Mouse (Mus musculus): ENCODE measurements around the gene Il23a. TPM values are rescaled to one million over a fixed set of nuclear protein-coding genes. Genes with fewer than 3 reads are reported as not detected.

The Il23a gene
- polyA plus RNA-seq, 1 experiment = 0.24 TPM

DNA sequence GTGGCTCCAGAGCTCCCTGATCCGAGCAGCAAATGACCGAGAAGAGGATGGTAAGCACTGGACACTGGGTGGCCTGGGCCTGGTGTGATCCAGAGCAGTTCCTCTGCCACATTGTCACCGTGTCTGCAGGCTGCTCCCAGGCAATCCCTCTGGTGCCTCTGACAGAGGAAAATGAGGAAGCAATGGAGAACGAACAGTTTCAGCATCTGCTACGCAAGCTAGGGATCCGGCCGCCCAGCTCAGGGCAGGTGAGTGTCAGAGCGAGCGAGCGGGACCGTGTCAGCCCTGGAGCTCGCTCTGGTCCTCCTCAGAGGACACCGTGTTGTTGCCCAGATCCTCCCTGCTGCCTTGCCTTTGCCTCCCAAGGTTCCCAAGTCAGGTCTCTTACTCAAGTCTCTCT lies 48.0 kb downstream of the Il23a start:
- Histone ChIP-seq H3K27me3 (ENCODE audit: control insufficient read depth, insufficient read depth, insufficient read length) (no peaks in the 10 kb centered on the region), H3K36me3 (ENCODE audit: control insufficient read depth, insufficient read depth) (no peaks in the 10 kb centered on the region), H3K4me3 (no peak overlapping the region), H3ac (ENCODE audit: control insufficient read depth, insufficient read length) (no peak overlapping the region), H3K79me2 (ENCODE audit: control insufficient read depth, insufficient read depth) (no peaks in the 10 kb centered on the region), H3K4me2 (ENCODE audit: low read depth) (no peak overlapping the region)
- TF ChIP-seq TCF3 (IDR thresholded peaks at IDR 0.05; ENCODE audit: insufficient read length, low read depth) (no peak), POLR2AphosphoS2 (IDR thresholded peaks at IDR 0.05; ENCODE audit: insufficient read length, low read depth) (no peak), SRF (IDR thresholded peaks at IDR 0.05; ENCODE audit: control insufficient read depth, insufficient read length, low read depth) (no peak), MAX (IDR thresholded peaks at IDR 0.05; ENCODE audit: low read depth) (no peak), TCF12 (IDR thresholded peaks at IDR 0.05; ENCODE audit: insufficient read depth, poor library complexity, severe bottlenecking) (no peak), USF1 (IDR thresholded peaks at IDR 0.05; ENCODE audit: low read depth) (no peak), POLR2A (IDR thresholded peaks at IDR 0.05; ENCODE audit: insufficient read length, low read depth) (no peak), E2F4 (IDR thresholded peaks at IDR 0.05; ENCODE audit: insufficient read depth) (no peak), MYOD1 (IDR thresholded peaks at IDR 0.05; ENCODE audit: control insufficient read depth in 1 of 3, insufficient read length in 2 of 3, low read depth in 2 of 3) (no peak), REST (IDR thresholded peaks at IDR 0.05; ENCODE audit: insufficient read depth, insufficient read length) (no peak), MYOG (IDR thresholded peaks at IDR 0.05; ENCODE audit: control insufficient read depth in 1 of 3, insufficient read depth in 1 of 3, insufficient read length in 2 of 3, low read depth in 2 of 3) (no peak), CEBPB (IDR thresholded peaks at IDR 0.05; ENCODE audit: insufficient read depth, poor library complexity, severe bottlenecking) (no peak)

DNA sequence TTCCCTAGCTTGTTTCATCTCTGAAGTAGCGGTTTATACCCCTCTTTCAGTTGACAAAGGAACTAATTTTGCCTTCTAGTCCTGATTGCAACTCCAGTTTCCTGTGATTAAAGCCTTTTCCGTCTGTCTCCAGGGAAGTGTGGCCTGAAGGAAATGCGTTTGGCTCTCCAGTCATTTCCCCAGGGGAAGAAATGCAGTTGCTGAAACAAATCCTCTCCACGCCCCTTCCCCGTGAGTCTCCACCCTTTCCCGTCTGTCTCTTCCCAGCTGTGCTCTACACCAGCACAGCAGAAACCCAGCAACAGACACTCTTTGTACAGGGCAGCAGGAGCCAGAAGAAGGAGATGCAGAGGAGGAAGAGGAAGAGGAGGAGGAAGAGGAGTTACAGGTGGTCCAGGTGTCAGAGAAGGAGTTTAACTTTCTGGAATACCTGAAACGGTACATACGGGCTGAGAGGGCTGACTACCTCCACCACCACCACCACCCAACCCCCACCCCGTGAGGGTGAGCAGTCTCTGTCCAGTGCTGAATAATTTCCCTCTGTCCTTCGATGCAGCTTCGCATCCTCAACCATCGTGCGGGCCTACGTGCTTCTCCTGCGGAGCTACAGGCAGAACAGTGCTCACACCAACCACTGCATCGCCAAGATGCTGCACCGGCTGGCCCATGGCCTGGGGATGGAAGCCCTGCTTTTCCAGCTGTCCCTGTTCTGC lies 51.4 kb downstream of the Il23a start:
- Histone ChIP-seq H3ac (ENCODE audit: control insufficient read depth, insufficient read length) (no peak overlapping the region), H3K4me2 (ENCODE audit: low read depth) (no peak overlapping the region), H3K27me3 (ENCODE audit: control insufficient read depth, insufficient read depth, insufficient read length) (no peaks in the 10 kb centered on the region), H3K79me2 (ENCODE audit: control insufficient read depth, insufficient read depth) (no peaks in the 10 kb centered on the region), H3K4me3 (no peak overlapping the region), H3K36me3 (ENCODE audit: control insufficient read depth, insufficient read depth) (no peaks in the 10 kb centered on the region)
- TF ChIP-seq CEBPB (IDR thresholded peaks at IDR 0.05; ENCODE audit: insufficient read depth, poor library complexity, severe bottlenecking) = no peak
- no peak for TF ChIP-seq TCF12 (IDR thresholded peaks at IDR 0.05; ENCODE audit: insufficient read depth, poor library complexity, severe bottlenecking)
- peak; percentile 45 for TF ChIP-seq REST (IDR thresholded peaks at IDR 0.05; ENCODE audit: insufficient read depth, insufficient read length)

Other genes with a start within 250 kb of the Il23a start
- gene Ptges3, start 239.8 kb downstream of the Il23a start, polyA plus RNA-seq (2012; fragmentation: generic; extraction: Trizol) = 84.3 TPM
- 3,270 TPM for gene Atp5b, start 215.5 kb downstream of the Il23a start, polyA plus RNA-seq (2012; fragmentation: generic; extraction: Trizol)
- gene Baz2a, start 207.2 kb downstream of the Il23a start, polyA plus RNA-seq (2012; fragmentation: generic; extraction: Trizol) = 12.7 TPM
- gene Rbms2, start 118.5 kb downstream of the Il23a start, polyA plus RNA-seq (2012; fragmentation: generic; extraction: Trizol) = 97.3 TPM
- 1.1 TPM for gene Gls2, start 104.3 kb downstream of the Il23a start, polyA plus RNA-seq (2012; fragmentation: generic; extraction: Trizol)
- 21.8 TPM for gene Spryd4, start 86.9 kb downstream of the Il23a start, polyA plus RNA-seq (2012; fragmentation: generic; extraction: Trizol)
- gene Mip, start 72.9 kb downstream of the Il23a start, polyA plus RNA-seq (2012; fragmentation: generic; extraction: Trizol) = not detected
- 4.9 TPM for gene Timeless, start 66.7 kb downstream of the Il23a start, polyA plus RNA-seq (2012; fragmentation: generic; extraction: Trizol)
- 0.06 TPM for gene Apon, start 44.7 kb downstream of the Il23a start, polyA plus RNA-seq (2012; fragmentation: generic; extraction: Trizol)
- not detected for gene Apof, start 30.1 kb downstream of the Il23a start, polyA plus RNA-seq (2012; fragmentation: generic; extraction: Trizol)
- gene Stat2, start 28.2 kb downstream of the Il23a start, polyA plus RNA-seq (2012; fragmentation: generic; extraction: Trizol) = 7.5 TPM
- gene Pan2, start 4.6 kb upstream of the Il23a start, polyA plus RNA-seq (2012; fragmentation: generic; extraction: Trizol) = 6.2 TPM
- gene Cnpy2, start 23.7 kb upstream of the Il23a start, polyA plus RNA-seq (2012; fragmentation: generic; extraction: Trizol) = 91.8 TPM
- gene Cs, start 39.0 kb upstream of the Il23a start, polyA plus RNA-seq (2012; fragmentation: generic; extraction: Trizol) = 253 TPM
- 61.2 TPM for gene Coq10a, start 70.2 kb upstream of the Il23a start, polyA plus RNA-seq (2012; fragmentation: generic; extraction: Trizol)
- gene Ankrd52, start 78.4 kb upstream of the Il23a start, polyA plus RNA-seq (2012; fragmentation: generic; extraction: Trizol) = 30.8 TPM
- gene Slc39a5, start 102.5 kb upstream of the Il23a start, polyA plus RNA-seq (2012; fragmentation: generic; extraction: Trizol) = not detected
- 115 TPM for gene Nabp2, start 112.7 kb upstream of the Il23a start, polyA plus RNA-seq (2012; fragmentation: generic; extraction: Trizol)
- 35.2 TPM for gene Rnf41, start 112.9 kb upstream of the Il23a start, polyA plus RNA-seq (2012; fragmentation: generic; extraction: Trizol)
- 52.5 TPM for gene Smarcc2, start 160.5 kb upstream of the Il23a start, polyA plus RNA-seq (2012; fragmentation: generic; extraction: Trizol)
- 2,234 TPM for gene Myl6, start 195.4 kb upstream of the Il23a start, polyA plus RNA-seq (2012; fragmentation: generic; extraction: Trizol)
- 734 TPM for gene Myl6b, start 199.9 kb upstream of the Il23a start, polyA plus RNA-seq (2012; fragmentation: generic; extraction: Trizol)
- 166 TPM for gene Esyt1, start 227.1 kb upstream of the Il23a start, polyA plus RNA-seq (2012; fragmentation: generic; extraction: Trizol)
- 13.8 TPM for gene Zc3h10, start 249.0 kb upstream of the Il23a start, polyA plus RNA-seq (2012; fragmentation: generic; extraction: Trizol)